Comparison of ENCODE assay signal across 22 mouse cellular contexts in the genomic region with DNA sequence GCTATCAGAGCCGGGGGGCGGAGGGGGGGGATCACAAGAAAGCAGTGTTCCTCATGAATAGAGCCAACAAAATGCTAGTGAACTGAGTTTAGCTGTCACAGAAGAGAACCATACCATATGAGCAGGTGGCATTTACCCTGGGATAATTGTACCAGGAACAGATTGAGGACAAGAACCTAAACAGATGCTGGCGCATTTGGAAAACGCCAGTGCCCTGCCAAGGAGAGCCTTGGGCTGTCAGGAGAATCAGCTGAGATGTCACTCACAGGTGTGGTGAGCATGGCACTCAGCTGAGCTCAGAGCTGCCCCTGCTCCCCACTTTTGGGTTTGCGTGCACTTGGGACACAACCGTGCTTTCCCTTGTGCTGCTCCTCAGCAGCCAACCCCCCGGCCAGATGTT. TPM values are rescaled to one million over a fixed set of nuclear protein-coding genes. Genes with fewer than 3 reads are reported as not detected.
DNase-seq lines count a peak whose midpoint lies in the region; ATAC-seq lines count a peak whose summit lies in the region.
"Had no signal": no experiment of that assay in that cellular context is flagged by ENCODE, and none has a peak within 500 bp of the region (broad histone marks: within the 10 kb centered on the region; RNA-seq: fewer than 3 reads in every experiment).

No protein-coding gene starts in this region.

- H3K9ac ChIP-seq in forebrain, embryonic 13.5 days: no peak overlapping the region
- H3K9ac ChIP-seq: heart, embryonic 12.5 days; hindbrain, embryonic 13.5 days; neural tube, embryonic 12.5 days; stomach, embryonic 15.5 days had no signal

- no peak for DNase-seq in forebrain, embryonic 10.5 days (ENCODE audit: extremely low spot score, low spot score)
- DNase-seq in layer of hippocampus, adult 9-11 months: peak; percentile 28
- no peak for DNase-seq in layer of hippocampus, postnatal 25 days (ENCODE audit: extremely low spot score in 1 of 2, low spot score in 1 of 2)
- DNase-seq in brain, adult 2 months (ENCODE audit: low read depth, low spot score): peak; percentile 75
- DNase-seq in cerebellum, adult 9-10 months: peak; percentile 52
- no peak for DNase-seq in gastrocnemius, postnatal 25 days
- no peak for DNase-seq in natural killer cell, adult 2 months (ENCODE audit: low spot score in 2 of 2)
- DNase-seq: adrenal gland, postnatal 25 days; heart, adult 18-20 months; heart, postnatal 10 days; kidney, adult 2 months; right cerebral cortex, adult 18-20 months; thymus, adult 2 months; thymus, postnatal 4 days had no signal

- H3K27ac ChIP-seq in forebrain, embryonic 13.5 days: no peak overlapping the region
- H3K27ac ChIP-seq in forebrain, embryonic 10.5 days: no peak overlapping the region
- H3K27ac ChIP-seq: hindbrain, embryonic 13.5 days; kidney, postnatal 0 days; midbrain, embryonic 10.5 days; neural tube, embryonic 12.5 days; stomach, embryonic 15.5 days had no signal

- no peaks in the 10 kb centered on the region for H3K4me1 ChIP-seq in forebrain, embryonic 13.5 days
- H3K4me1 ChIP-seq in forebrain, embryonic 10.5 days: no peaks in the 10 kb centered on the region
- H3K4me1 ChIP-seq: heart, embryonic 12.5 days; hindbrain, embryonic 13.5 days; midbrain, embryonic 10.5 days; neural tube, embryonic 12.5 days; stomach, embryonic 15.5 days had no signal

- no peak overlapping the region for H3K4me3 ChIP-seq in forebrain, embryonic 13.5 days
- no peak overlapping the region for H3K4me3 ChIP-seq in forebrain, embryonic 10.5 days
- H3K4me3 ChIP-seq: heart, embryonic 12.5 days; hindbrain, embryonic 13.5 days; midbrain, embryonic 10.5 days; neural tube, embryonic 12.5 days; stomach, embryonic 15.5 days had no signal

- H3K27me3 ChIP-seq in forebrain, embryonic 13.5 days: no peaks in the 10 kb centered on the region
- no peaks in the 10 kb centered on the region for H3K27me3 ChIP-seq in forebrain, embryonic 10.5 days (ENCODE audit: poor library complexity, severe bottlenecking)
- H3K27me3 ChIP-seq: heart, embryonic 12.5 days; hindbrain, embryonic 13.5 days; neural tube, embryonic 12.5 days; stomach, embryonic 15.5 days had no signal

- no peaks in the 10 kb centered on the region for H3K9me3 ChIP-seq in forebrain, embryonic 13.5 days (replicated peaks)
- H3K9me3 ChIP-seq in forebrain, embryonic 10.5 days: no peaks in the 10 kb centered on the region
- H3K9me3 ChIP-seq: heart, embryonic 12.5 days; hindbrain, embryonic 13.5 days; midbrain, embryonic 10.5 days; neural tube, embryonic 12.5 days; stomach, embryonic 15.5 days had no signal

- no peak overlapping the region for H3K4me2 ChIP-seq in forebrain, embryonic 13.5 days
- H3K4me2 ChIP-seq: heart, embryonic 12.5 days; hindbrain, embryonic 13.5 days; neural tube, embryonic 12.5 days; stomach, embryonic 15.5 days had no signal

- H3K36me3 ChIP-seq in forebrain, embryonic 13.5 days (ENCODE audit: poor library complexity, severe bottlenecking): peaks cover 14% of the 10 kb centered on the region; the same call in 1 of the 2 replicates
- peaks cover 28% of the 10 kb centered on the region for H3K36me3 ChIP-seq in forebrain, embryonic 10.5 days (replicated peaks)

- ATAC-seq in forebrain, embryonic 13.5 days: peak; percentile 48; the same call in 1 of the 2 replicates
- ATAC-seq: CD4-positive, CD25-positive, alpha-beta regulatory T cell, adult 4 months had no signal

- 86% methylated on average over 7 of the region's 7 CpGs for WGBS in forebrain, embryonic 13.5 days
- 95% methylated on average over 7 of the region's 7 CpGs for WGBS in forebrain, embryonic 10.5 days

RNA-seq across cellular contexts. Expression of a gene that starts 41.5 kb away (rescaled TPM):
- 5.8 and 7.0 TPM in 2 replicates for polyA plus RNA-seq in forebrain, embryonic 13.5 days (2015; fragmentation: Nextera tagmentation; extraction: Ambion mirVana)
- polyA plus RNA-seq in forebrain, embryonic 10.5 days (2016; fragmentation: Nextera tagmentation; extraction: Ambion mirVana): 6.6 and 7.7 TPM in 2 replicates
- 1 to 10 TPM; 6.4 to 7.0 TPM for total RNA-seq in layer of hippocampus, postnatal 25 days (2021)
- total RNA-seq in gastrocnemius, postnatal 25 days (2021): 1 to 10 TPM; 2.4 to 2.5 TPM

Comparison
In these comparisons a context has a peak if more than half of its experiments do, and no peak if none do; other contexts are left out.
1. DNase-seq: peak in layer of hippocampus, adult 9-11 months (single experiment), brain, adult 2 months (single experiment) and cerebellum, adult 9-10 months (single experiment); none in forebrain, embryonic 10.5 days (single experiment), layer of hippocampus, postnatal 25 days (0 of 2), gastrocnemius, postnatal 25 days (single experiment) and natural killer cell, adult 2 months (0 of 2).